Mouse (Mus musculus) testis, adult 2 months (tissue): Measurements from ENCODE around the gene Narf. TPM values are rescaled to one million over a fixed set of nuclear protein-coding genes. Genes with fewer than 3 reads are reported as not detected.

Source experiments
- H3K27ac ChIP-seq: fragments of 200-500 bp; 2 replicates; pipeline ENCODE4 v1.5.1; 2012; ENCODE audit warnings: low read depth, low read length; ENCODE audit not compliant: control insufficient read depth, insufficient read depth
- H3K27me3 ChIP-seq: fragments of 200-500 bp; 2 replicates; pipeline ENCODE4 v1.6.1; 2012; ENCODE audit warnings: mild to moderate bottlenecking, low read length, moderate library complexity; ENCODE audit not compliant: control insufficient read depth, insufficient read depth
- H3K36me3 ChIP-seq: fragments of 200-500 bp; 2 replicates; pipeline ENCODE4 v1.6.1; 2012; ENCODE audit warnings: mild to moderate bottlenecking, low read length; ENCODE audit not compliant: control insufficient read depth, insufficient read depth
- H3K4me1 ChIP-seq: fragments of 200-500 bp; 2 replicates; pipeline ENCODE4 v1.6.1; 2012; ENCODE audit warnings: low read length; ENCODE audit not compliant: control insufficient read depth, insufficient read depth
- H3K4me3 ChIP-seq: fragments of 200-500 bp; 2 replicates; pipeline ENCODE4 v1.5.1; 2012; ENCODE audit warnings: low read depth, mild to moderate bottlenecking, low read length, moderate library complexity, mixed read lengths; ENCODE audit not compliant: control insufficient read depth
- CTCF ChIP-seq: fragments of 200-500 bp; IDR thresholded peaks from 2 replicates; pipeline ENCODE4 v1.5.1; 2012; ENCODE audit warnings: low read depth, mild to moderate bottlenecking, inconsistent platforms, low read length, moderate library complexity; ENCODE audit not compliant: control insufficient read depth, insufficient read depth, insufficient replicate concordance
- POLR2A ChIP-seq: fragments of 200-500 bp; IDR thresholded peaks from 2 replicates; pipeline ENCODE4 v1.6.1; 2012; ENCODE audit warnings: low read depth, mild to moderate bottlenecking, inconsistent platforms, low read length, moderate library complexity; ENCODE audit not compliant: control insufficient read depth
- polyA plus RNA-seq: library from polyadenylated mRNA; depleted of rRNA; stranded (reverse); fragments of >200 nt; gene quantifications from 2 replicates; pipeline ENCODE4 v1.2.3, GENCODE M21; 2012

Gene Narf
- polyA plus RNA-seq, 1 experiment: 8.2 TPM

DNA sequence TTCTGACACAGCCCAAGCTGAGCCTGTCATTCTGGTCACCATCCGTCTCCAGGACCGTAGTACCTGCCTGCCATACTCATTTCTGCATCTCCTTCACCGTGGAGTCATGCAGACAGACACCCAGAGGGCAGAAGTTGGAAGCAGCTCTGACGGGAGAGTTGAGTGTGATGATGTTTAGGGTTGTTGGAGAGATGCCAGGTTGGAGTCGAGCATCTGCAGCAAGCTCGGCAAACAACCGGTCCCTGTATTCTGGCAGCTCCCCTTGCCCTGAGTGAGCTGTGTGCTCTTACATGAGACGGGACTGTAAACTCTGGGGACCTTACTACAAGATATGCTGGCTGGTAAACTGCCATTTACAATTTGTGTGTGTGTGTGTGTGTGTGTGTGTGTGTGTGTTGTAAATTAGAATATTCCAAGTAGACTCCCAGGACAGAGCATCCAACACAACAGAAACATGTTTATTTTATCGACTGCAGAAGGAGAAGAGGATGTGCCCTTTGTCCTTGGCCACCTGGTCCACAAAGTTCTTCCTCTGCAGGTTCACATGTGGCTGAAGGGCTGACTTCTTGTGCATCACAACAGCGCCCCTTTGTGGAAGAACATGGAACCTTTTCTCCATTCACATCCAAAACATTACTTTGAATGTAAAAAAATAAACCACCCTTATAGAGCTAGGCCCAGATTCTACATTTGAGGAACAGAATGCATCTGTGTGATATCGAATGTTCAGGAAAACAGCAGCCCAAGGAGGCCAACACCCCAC, 35.4 kb upstream of the Narf start:
- H3K4me1 ChIP-seq: peaks cover 8% of the 10 kb centered on the region
- peak; percentile 42; the same call in 1 of the 2 replicates for TF ChIP-seq CTCF
- TF ChIP-seq POLR2A: no peak
- no peaks in the 10 kb centered on the region for H3K36me3 ChIP-seq
- H3K4me3 ChIP-seq: no peak overlapping the region
- no peaks in the 10 kb centered on the region for H3K27me3 ChIP-seq
- H3K27ac ChIP-seq: no peak overlapping the region

DNA sequence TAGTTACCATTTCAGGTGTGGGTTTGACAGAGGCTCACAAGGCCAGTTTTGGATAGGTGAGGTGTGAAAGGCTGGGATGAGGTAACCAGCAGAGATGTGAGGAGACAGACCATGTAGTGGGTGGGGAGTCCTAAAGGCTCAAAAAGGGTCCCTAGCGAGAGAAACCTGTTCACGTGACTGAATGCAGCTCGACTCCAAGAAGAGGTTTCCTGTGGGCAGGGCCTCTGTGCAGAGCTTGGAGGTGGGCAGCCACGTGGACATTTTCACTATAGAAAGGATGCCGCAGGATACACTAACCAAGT, 33.2 kb upstream of the Narf start:
- no peak overlapping the region for H3K27ac ChIP-seq
- no peaks in the 10 kb centered on the region for H3K27me3 ChIP-seq
- H3K4me1 ChIP-seq: peaks cover 8% of the 10 kb centered on the region
- H3K36me3 ChIP-seq: no peaks in the 10 kb centered on the region
- peak overlapping the region; percentile 85 for H3K4me3 ChIP-seq
- TF ChIP-seq POLR2A: no peak

DNA sequence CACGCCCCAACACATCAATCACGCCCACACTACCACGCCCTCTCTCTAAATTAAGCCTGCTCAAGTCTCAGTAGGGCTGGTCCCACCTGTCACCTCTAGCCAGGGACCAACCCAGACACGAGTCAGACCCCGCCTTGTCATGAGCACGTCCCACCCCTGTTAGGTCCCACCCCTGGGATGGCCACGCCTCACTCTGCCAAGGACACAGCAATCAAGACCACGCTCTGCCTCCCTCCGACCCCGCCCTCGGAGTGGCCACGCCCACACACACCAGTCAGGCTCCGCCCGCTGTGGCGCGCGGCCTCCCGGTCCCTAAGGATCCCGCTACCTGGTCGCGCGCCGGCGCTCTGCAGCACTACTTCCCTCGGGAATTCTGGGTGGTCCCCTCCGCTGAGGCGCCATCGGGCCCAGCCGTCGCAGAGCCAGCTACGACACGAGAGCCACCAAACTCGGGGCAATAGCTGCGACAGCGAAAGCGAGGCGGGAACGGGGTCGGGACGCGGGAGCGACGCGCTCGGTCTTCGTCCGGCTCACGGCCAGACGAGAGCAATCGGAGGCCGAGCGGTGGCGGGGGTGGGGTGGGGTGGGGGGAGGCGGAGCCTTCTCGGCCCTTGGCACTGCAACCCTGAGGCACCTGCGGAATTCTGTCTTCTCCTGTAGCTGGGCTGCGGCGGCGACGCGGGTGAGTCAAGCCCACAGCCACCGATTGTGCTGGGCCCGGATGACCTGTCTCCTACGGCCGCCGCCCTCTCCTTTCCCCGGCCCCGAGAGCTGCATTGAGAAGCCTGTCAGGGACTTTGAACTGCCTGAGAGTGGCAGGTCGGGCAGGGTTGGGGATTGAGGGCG, 32.7 kb upstream of the Narf start, which contains the start of the genes Hexdc and Ogfod3:
TSS of gene Hexdc (plus strand) at position 273 of the 846 bp plus-strand sequence.
TSS of gene Ogfod3 (minus strand) at position 551 of the 846 bp plus-strand sequence.
- no peaks in the 10 kb centered on the region for H3K36me3 ChIP-seq
- no peak for TF ChIP-seq CTCF
- TF ChIP-seq POLR2A: peak; percentile 36
- H3K27me3 ChIP-seq: no peaks in the 10 kb centered on the region
- peak within 1 kb of the TSS; percentile 85 for H3K4me3 ChIP-seq
- peak within 1 kb of the TSS; percentile 51 for H3K27ac ChIP-seq
- peaks cover 8% of the 10 kb centered on the region for H3K4me1 ChIP-seq

DNA sequence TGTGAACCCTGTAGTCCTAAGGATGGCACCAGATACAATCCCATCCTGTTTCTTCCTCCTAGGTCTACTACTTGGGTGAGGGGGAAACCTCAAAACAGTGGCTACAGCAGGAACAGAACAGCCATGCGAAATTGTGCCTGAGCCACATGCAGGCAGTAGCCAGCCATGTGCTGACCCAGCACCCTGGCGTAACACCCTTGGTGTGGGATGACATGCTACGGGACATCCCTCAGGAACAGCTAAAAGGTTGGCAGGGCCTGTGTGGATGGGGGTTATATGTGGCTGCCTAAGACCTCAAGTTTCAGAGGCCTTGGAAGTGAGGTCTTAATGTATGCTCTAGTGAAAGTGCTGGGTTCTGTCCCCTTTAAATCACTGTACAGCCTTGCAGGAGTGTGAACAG, 20.2 kb upstream of the Narf start:
- H3K4me3 ChIP-seq: no peak overlapping the region
- no peaks in the 10 kb centered on the region for H3K36me3 ChIP-seq
- no peaks in the 10 kb centered on the region for H3K4me1 ChIP-seq
- no peak overlapping the region for H3K27ac ChIP-seq
- TF ChIP-seq CTCF (no peak), POLR2A (no peak)
- H3K27me3 ChIP-seq: no peaks in the 10 kb centered on the region

DNA sequence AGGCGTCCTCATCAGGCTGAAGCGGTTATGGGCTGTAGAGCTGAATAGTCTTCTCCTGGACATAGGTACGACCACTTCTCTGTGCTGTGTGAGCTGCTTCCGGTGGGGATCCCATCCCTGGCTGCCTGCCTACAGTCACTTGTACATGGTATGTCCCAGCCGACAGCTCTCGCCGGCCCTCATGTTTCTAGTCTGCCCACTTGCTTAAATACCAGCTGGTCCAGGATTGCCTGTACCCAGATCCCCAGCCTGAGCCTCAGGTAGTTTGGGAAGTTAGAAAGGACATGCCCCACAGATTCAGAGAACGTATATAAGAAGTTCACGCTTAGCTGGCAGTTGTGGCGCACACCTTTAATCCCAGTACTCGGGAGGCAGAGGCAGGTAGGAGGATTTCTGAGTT, 17.3 kb upstream of the Narf start:
- Histone ChIP-seq H3K4me1 (no peaks in the 10 kb centered on the region), H3K27me3 (no peaks in the 10 kb centered on the region), H3K27ac (no peak overlapping the region), H3K4me3 (no peak overlapping the region), H3K36me3 (no peaks in the 10 kb centered on the region)
- no peak for TF ChIP-seq CTCF
- no peak for TF ChIP-seq POLR2A

DNA sequence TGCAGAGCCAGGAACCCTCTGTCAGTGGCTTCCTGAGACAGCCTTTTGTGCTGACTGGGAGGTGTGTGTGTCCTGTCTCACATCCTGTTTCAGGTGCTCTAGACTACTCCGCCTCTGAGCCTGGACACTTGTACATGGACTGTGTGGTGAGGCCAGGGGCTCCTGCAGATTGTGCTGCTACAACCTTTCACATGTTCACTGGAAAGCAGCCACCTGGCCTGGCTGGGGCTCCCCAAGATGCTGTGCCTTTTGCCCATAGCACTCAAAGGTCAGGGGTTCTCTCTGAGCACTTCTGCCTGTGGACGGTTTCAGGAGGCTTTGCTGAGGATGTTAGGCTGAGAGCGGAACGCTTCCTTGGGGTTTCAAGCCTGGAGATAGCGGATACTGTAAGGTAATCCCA, 16.3 kb upstream of the Narf start:
- no peak for TF ChIP-seq CTCF
- no peak for TF ChIP-seq POLR2A
- no peak overlapping the region for H3K4me3 ChIP-seq
- no peaks in the 10 kb centered on the region for H3K27me3 ChIP-seq
- H3K4me1 ChIP-seq: no peaks in the 10 kb centered on the region
- H3K36me3 ChIP-seq: no peaks in the 10 kb centered on the region
- no peak overlapping the region for H3K27ac ChIP-seq

DNA sequence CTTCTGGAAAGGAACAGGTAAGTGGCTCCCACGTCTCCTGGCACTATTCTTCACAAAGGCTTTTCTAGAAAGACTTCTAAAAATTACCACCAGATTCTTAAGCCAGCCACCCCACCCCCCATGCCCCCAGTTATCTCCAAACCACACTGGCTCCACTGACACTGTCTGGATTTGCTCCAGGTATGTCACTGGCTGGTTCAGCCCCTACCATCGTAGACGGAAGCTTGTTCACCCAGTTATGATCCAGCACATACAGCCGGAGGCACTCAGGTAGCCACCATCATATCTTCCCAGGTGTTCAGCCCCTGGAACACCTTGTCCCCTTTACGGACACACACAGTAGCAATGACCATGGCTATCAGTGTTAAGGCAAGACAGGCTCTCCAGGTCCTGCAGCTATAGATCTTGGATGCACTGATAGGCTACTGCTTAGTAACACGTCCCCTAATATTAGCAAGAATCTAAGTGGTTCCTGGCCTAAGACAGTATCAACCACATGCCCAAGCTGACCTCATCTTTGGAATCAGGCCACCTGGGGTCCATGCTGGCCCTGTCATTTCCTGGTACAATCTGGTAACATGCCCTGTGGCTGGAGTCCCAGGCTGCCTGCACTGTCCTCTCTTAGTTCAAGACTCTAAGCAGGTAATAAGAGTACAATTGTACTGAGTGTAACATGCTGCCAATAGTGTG, 15.6 kb upstream of the Narf start:
- no peaks in the 10 kb centered on the region for H3K27me3 ChIP-seq
- H3K27ac ChIP-seq: no peak overlapping the region
- H3K4me1 ChIP-seq: no peaks in the 10 kb centered on the region
- no peak overlapping the region for H3K4me3 ChIP-seq
- H3K36me3 ChIP-seq: no peaks in the 10 kb centered on the region
- TF ChIP-seq POLR2A (no peak), CTCF (no peak)
